Mouse (Mus musculus): Measurements from ENCODE around the gene Smarcd2.

DNA sequence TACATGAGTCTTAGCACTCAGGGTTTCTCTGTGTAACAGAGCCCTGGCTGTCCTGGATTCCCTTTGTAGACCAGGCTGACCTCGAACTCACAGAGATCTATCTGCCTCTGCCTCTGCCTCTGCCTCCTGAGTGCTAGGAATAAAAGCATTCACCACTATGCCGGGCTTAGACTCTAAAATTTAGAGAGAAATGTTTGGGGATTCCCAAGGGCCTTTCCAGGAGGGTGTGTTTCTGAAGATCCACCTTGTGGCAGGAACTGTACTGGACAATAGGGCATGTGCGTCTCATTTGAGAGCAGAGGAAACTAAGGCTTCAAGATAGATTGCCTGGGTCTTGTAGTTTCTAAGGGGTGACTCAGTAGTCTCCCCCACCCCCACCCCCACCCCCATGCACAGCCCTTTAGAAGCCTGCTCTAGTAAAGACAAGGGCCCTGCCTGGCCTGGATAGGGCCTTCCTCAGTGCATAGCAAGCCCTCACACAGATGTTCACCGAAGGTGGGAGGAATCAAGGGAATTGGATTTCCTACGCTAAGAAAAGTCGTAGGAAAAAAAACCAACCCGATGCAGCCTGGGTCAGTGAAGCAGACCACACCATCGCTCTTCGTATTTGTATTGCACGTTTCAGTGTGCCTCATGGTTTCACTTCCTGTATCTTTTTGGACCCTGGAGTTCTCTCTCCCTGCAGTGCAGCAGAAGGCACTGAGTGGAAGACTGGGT, 32.7 kb upstream of the Smarcd2 start:
- TF ChIP-seq GATA1 (IDR thresholded peaks at IDR 0.05; ENCODE audit: low read length) (no peak), TAL1 (IDR thresholded peaks at IDR 0.05; ENCODE audit: low read length) (no peak)
